Mouse (Mus musculus): Measurements from ENCODE around the gene Ubap2.

Ubap2 gene

GRCm38 (mm10) chr4:41259019-41259418 lies 15.9 kb downstream of the Ubap2 start:
- DNase-seq = no peak

GRCm38 (mm10) chr4:41257752-41258151 lies 17.2 kb downstream of the Ubap2 start:
- no peak for DNase-seq

GRCm38 (mm10) chr4:41255564-41256210 lies 19.3 kb downstream of the Ubap2 start:
- no peak for DNase-seq

GRCm38 (mm10) chr4:41253756-41254155 lies 21.2 kb downstream of the Ubap2 start:
- DNase-seq = no peak

GRCm38 (mm10) chr4:41245408-41245807 lies 29.5 kb downstream of the Ubap2 start:
- no peak for DNase-seq

GRCm38 (mm10) chr4:41240916-41241315 lies 34.0 kb downstream of the Ubap2 start:
- DNase-seq = no peak

- DNase-seq = no peak
Observed at GRCm38 (mm10) chr4:41235621-41236020, 39.3 kb downstream of the Ubap2 start.

GRCm38 (mm10) chr4:41226351-41226750 lies 48.6 kb downstream of the Ubap2 start:
- peak; percentile 57 for DNase-seq

GRCm38 (mm10) chr4:41225412-41225811 lies 49.5 kb downstream of the Ubap2 start:
- no peak for DNase-seq

- DNase-seq = no peak
Observed at GRCm38 (mm10) chr4:41208050-41208449, 66.9 kb downstream of the Ubap2 start.

GRCm38 (mm10) chr4:41205751-41206150 lies 69.2 kb downstream of the Ubap2 start:
- no peak for DNase-seq

GRCm38 (mm10) chr4:41202135-41202534 lies 72.8 kb downstream of the Ubap2 start:
- no peak for DNase-seq

GRCm38 (mm10) chr4:41196861-41197610 lies 77.9 kb downstream of the Ubap2 start:
- DNase-seq = no peak

- DNase-seq = no peak
Observed at GRCm38 (mm10) chr4:41195328-41195727, 79.6 kb downstream of the Ubap2 start.

- no peak for DNase-seq
Observed at GRCm38 (mm10) chr4:41192544-41193512, 82.1 kb downstream of the Ubap2 start.

- no peak for DNase-seq
Observed at GRCm38 (mm10) chr4:41189809-41190208, 85.1 kb downstream of the Ubap2 start.

- no peak for DNase-seq
Observed at GRCm38 (mm10) chr4:41179825-41180725, 94.9 kb downstream of the Ubap2 start.

GRCm38 (mm10) chr4:41174631-41175030 lies 100.3 kb downstream of the Ubap2 start:
- DNase-seq = no peak

GRCm38 (mm10) chr4:41170970-41171369 lies 104.0 kb downstream of the Ubap2 start:
- no peak for DNase-seq

GRCm38 (mm10) chr4:41165693-41166475 lies 109.1 kb downstream of the Ubap2 start:
- peak; percentile 79 for DNase-seq

GRCm38 (mm10) chr4:41164974-41165373 lies 110.0 kb downstream of the Ubap2 start:
- DNase-seq = no peak
